Mouse (Mus musculus): ENCODE measurements at regions not wholly inside any gene's neighbourhood (a gene's known extent, or its start where the extent isn't known, plus 50 kb on each side); places are given as distances from the start of the nearest gene placed in this dataset.

GRCm38 (mm10) chr8:96586129-96586528 is 697.8 kb upstream of the Got2 start:
- ATAC-seq (no peak), DNase-seq (ENCODE audit: low spot score) (no peak)
- no peaks in the 10 kb centered on the region for H3K27me3 ChIP-seq (replicated peaks; ENCODE audit: insufficient read depth, low read length)
- no peak overlapping the region for H3K4me3 ChIP-seq (ENCODE audit: low read depth, low read length)
- no peak overlapping the region for H3K4me2 ChIP-seq (replicated peaks; ENCODE audit: low read depth, low read length)
- H3K9me3 ChIP-seq (ENCODE audit: low read length): no peaks in the 10 kb centered on the region
- H3K4me1 ChIP-seq (ENCODE audit: insufficient read depth, low read depth, low read length): no peaks in the 10 kb centered on the region
- 39% methylated on average over 3 of the region's 3 CpGs for WGBS
- H3K9ac ChIP-seq (replicated peaks; ENCODE audit: low read depth): no peak overlapping the region
- no peak for TF ChIP-seq CTCF (IDR thresholded peaks at IDR 0.05)
- H3K36me3 ChIP-seq (ENCODE audit: insufficient read depth, low read length): no peaks in the 10 kb centered on the region
- no peak overlapping the region for H3K27ac ChIP-seq (ENCODE audit: low read length)

- Histone ChIP-seq H3K4me2 (replicated peaks; ENCODE audit: low read depth, low read length) (no peak overlapping the region), H3K4me1 (ENCODE audit: insufficient read depth, low read depth, low read length) (no peaks in the 10 kb centered on the region), H3K36me3 (ENCODE audit: insufficient read depth, low read length) (no peaks in the 10 kb centered on the region), H3K27me3 (replicated peaks; ENCODE audit: insufficient read depth, low read length) (no peaks in the 10 kb centered on the region), H3K9ac (replicated peaks; ENCODE audit: low read depth) (no peak overlapping the region), H3K9me3 (ENCODE audit: low read length) (no peaks in the 10 kb centered on the region), H3K27ac (ENCODE audit: low read length) (no peak overlapping the region), H3K4me3 (ENCODE audit: low read depth, low read length) (no peak overlapping the region)
- 52% methylated on average over 10 of the region's 10 CpGs for WGBS
- TF ChIP-seq EP300 (IDR thresholded peaks at IDR 0.05) (no peak), CTCF (IDR thresholded peaks at IDR 0.05) (no peak)
- DNase-seq (ENCODE audit: low spot score) (no peak), ATAC-seq (no peak)
These were observed 664.2 kb upstream of the Got2 start for GRCm38 (mm10) chr8:96552512-96552911.

GRCm38 (mm10) chr8:96550408-96550807 is 662.1 kb upstream of the Got2 start:
- Histone ChIP-seq H3K27ac (ENCODE audit: low read length) (no peak overlapping the region), H3K9ac (replicated peaks; ENCODE audit: low read depth) (no peak overlapping the region), H3K4me2 (replicated peaks; ENCODE audit: low read depth, low read length) (no peak overlapping the region), H3K36me3 (ENCODE audit: insufficient read depth, low read length) (no peaks in the 10 kb centered on the region), H3K4me1 (ENCODE audit: insufficient read depth, low read depth, low read length) (no peaks in the 10 kb centered on the region), H3K27me3 (replicated peaks; ENCODE audit: insufficient read depth, low read length) (no peaks in the 10 kb centered on the region), H3K9me3 (ENCODE audit: low read length) (no peaks in the 10 kb centered on the region), H3K4me3 (ENCODE audit: low read depth, low read length) (no peak overlapping the region)
- TF ChIP-seq CTCF (IDR thresholded peaks at IDR 0.05): peak; percentile 23
- TF ChIP-seq EP300 (IDR thresholded peaks at IDR 0.05): no peak
- ATAC-seq (no peak), DNase-seq (ENCODE audit: low spot score) (no peak)
- 82% methylated on average over 2 of the region's 2 CpGs for WGBS

GRCm38 (mm10) chr8:96548663-96549062 is 660.3 kb upstream of the Got2 start:
- H3K9me3 ChIP-seq (ENCODE audit: low read length): no peaks in the 10 kb centered on the region
- ATAC-seq (no peak), DNase-seq (ENCODE audit: low spot score) (no peak)
- WGBS: 61% methylated on average over 4 of the region's 4 CpGs
- no peaks in the 10 kb centered on the region for H3K27me3 ChIP-seq (replicated peaks; ENCODE audit: insufficient read depth, low read length)
- no peak overlapping the region for H3K9ac ChIP-seq (replicated peaks; ENCODE audit: low read depth)
- TF ChIP-seq CTCF (IDR thresholded peaks at IDR 0.05): no peak
- no peak for TF ChIP-seq EP300 (IDR thresholded peaks at IDR 0.05)
- H3K36me3 ChIP-seq (ENCODE audit: insufficient read depth, low read length): no peaks in the 10 kb centered on the region
- H3K4me2 ChIP-seq (replicated peaks; ENCODE audit: low read depth, low read length): no peak overlapping the region
- H3K27ac ChIP-seq (ENCODE audit: low read length): no peak overlapping the region
- H3K4me1 ChIP-seq (ENCODE audit: insufficient read depth, low read depth, low read length): no peaks in the 10 kb centered on the region
- H3K4me3 ChIP-seq (ENCODE audit: low read depth, low read length): no peak overlapping the region

- no peak for ATAC-seq
- Histone ChIP-seq H3K36me3 (ENCODE audit: insufficient read depth, low read length) (no peaks in the 10 kb centered on the region), H3K4me1 (ENCODE audit: insufficient read depth, low read depth, low read length) (no peaks in the 10 kb centered on the region)
These were observed 659.8 kb upstream of the Got2 start for GRCm38 (mm10) chr8:96548187-96548586.

GRCm38 (mm10) chr8:96542215-96542614 is 653.9 kb upstream of the Got2 start:
- Histone ChIP-seq H3K9ac (replicated peaks; ENCODE audit: low read depth) (no peak overlapping the region), H3K4me2 (replicated peaks; ENCODE audit: low read depth, low read length) (no peak overlapping the region), H3K4me1 (ENCODE audit: insufficient read depth, low read depth, low read length) (no peaks in the 10 kb centered on the region), H3K27ac (ENCODE audit: low read length) (no peak overlapping the region), H3K9me3 (ENCODE audit: low read length) (no peaks in the 10 kb centered on the region), H3K36me3 (ENCODE audit: insufficient read depth, low read length) (no peaks in the 10 kb centered on the region), H3K4me3 (ENCODE audit: low read depth, low read length) (no peak overlapping the region), H3K27me3 (replicated peaks; ENCODE audit: insufficient read depth, low read length) (no peaks in the 10 kb centered on the region)
- DNase-seq (ENCODE audit: low spot score): no peak
- WGBS: 90% methylated on average over 3 of the region's 3 CpGs
- TF ChIP-seq CTCF (IDR thresholded peaks at IDR 0.05) (no peak), EP300 (IDR thresholded peaks at IDR 0.05) (no peak)
- no peak for ATAC-seq

More at GRCm38 (mm10) chr8:96548187-96548586, 659.8 kb upstream of the Got2 start:
- no peak overlapping the region for H3K4me2 ChIP-seq (replicated peaks; ENCODE audit: low read depth, low read length)
- no peak overlapping the region for H3K27ac ChIP-seq (ENCODE audit: low read length)
- no peak overlapping the region for H3K9ac ChIP-seq (replicated peaks; ENCODE audit: low read depth)
- no peak overlapping the region for H3K4me3 ChIP-seq (ENCODE audit: low read depth, low read length)
- no peak for DNase-seq (ENCODE audit: low spot score)
- H3K27me3 ChIP-seq (replicated peaks; ENCODE audit: insufficient read depth, low read length): no peaks in the 10 kb centered on the region
- TF ChIP-seq EP300 (IDR thresholded peaks at IDR 0.05) (no peak), CTCF (IDR thresholded peaks at IDR 0.05) (no peak)
- H3K9me3 ChIP-seq (ENCODE audit: low read length): no peaks in the 10 kb centered on the region

- WGBS: 74% methylated on average over 6 of the region's 6 CpGs
- no peaks in the 10 kb centered on the region for H3K9me3 ChIP-seq (ENCODE audit: low read length)
- H3K4me2 ChIP-seq (replicated peaks; ENCODE audit: low read depth, low read length): no peak overlapping the region
- no peaks in the 10 kb centered on the region for H3K36me3 ChIP-seq (ENCODE audit: insufficient read depth, low read length)
- no peak overlapping the region for H3K4me3 ChIP-seq (ENCODE audit: low read depth, low read length)
- TF ChIP-seq EP300 (IDR thresholded peaks at IDR 0.05): no peak
- TF ChIP-seq CTCF (IDR thresholded peaks at IDR 0.05): no peak
- ATAC-seq: no peak
- no peaks in the 10 kb centered on the region for H3K4me1 ChIP-seq (ENCODE audit: insufficient read depth, low read depth, low read length)
- H3K27ac ChIP-seq (ENCODE audit: low read length): no peak overlapping the region
- no peaks in the 10 kb centered on the region for H3K27me3 ChIP-seq (replicated peaks; ENCODE audit: insufficient read depth, low read length)
- no peak for DNase-seq (ENCODE audit: low spot score)
- H3K9ac ChIP-seq (replicated peaks; ENCODE audit: low read depth): no peak overlapping the region
These were observed 610.5 kb upstream of the Got2 start for GRCm38 (mm10) chr8:96498854-96499253.
